In genomic region chr10:40139646-40140045, GRCm38 (mm10) we compare ENCODE assay signal across 23 mouse cellular contexts. TPM values are rescaled to one million over a fixed set of nuclear protein-coding genes. Genes with fewer than 3 reads are reported as not detected.
DNase-seq lines count a peak whose midpoint lies in the region; ATAC-seq and TF ChIP-seq lines count a peak whose summit lies in the region.
"Had no signal": no experiment of that assay in that cellular context is flagged by ENCODE, and none has a peak within 500 bp of the region (broad histone marks: within the 10 kb centered on the region; RNA-seq: fewer than 3 reads in every experiment).

No protein-coding gene starts in this region.

- H3K4me3 ChIP-seq in heart, embryonic 16.5 days (ENCODE audit: low read length) = no peak overlapping the region; the same call in 1 of the 2 replicates
- H3K4me3 ChIP-seq in bone marrow, adult 2 months (replicated peaks; ENCODE audit: control insufficient read depth, low read depth, low read length) = peak overlapping the region; percentile 42
- peak overlapping the region; percentile 91 to 99 for H3K4me3 ChIP-seq in liver, embryonic 14.5 days (ENCODE audit: insufficient read depth in 1 of 2, low read depth in 2 of 2, low read length in 2 of 2)
- no peak overlapping the region for H3K4me3 ChIP-seq in kidney, adult 2 months (ENCODE audit: insufficient read depth, low read depth, low read length)
- H3K4me3 ChIP-seq: embryonic facial prominence, embryonic 12.5 days; forebrain, embryonic 15.5 days; hindbrain, embryonic 12.5 days; kidney, embryonic 15.5 days; limb, embryonic 10.5 days; midbrain, embryonic 12.5 days; stomach, embryonic 15.5 days had no signal

- TF ChIP-seq EP300 in liver, embryonic 14.5 days (IDR thresholded peaks at IDR 0.05; ENCODE audit: low read depth) = no peak

- peak overlapping the region; percentile 81 for H3K4me2 ChIP-seq in heart, embryonic 16.5 days (ENCODE audit: low read depth, low read length)
- H3K4me2 ChIP-seq in liver, embryonic 14.5 days (ENCODE audit: low read depth) = peak overlapping the region; percentile 93
- H3K4me2 ChIP-seq: embryonic facial prominence, embryonic 12.5 days; forebrain, embryonic 15.5 days; hindbrain, embryonic 12.5 days; kidney, embryonic 15.5 days; midbrain, embryonic 12.5 days; stomach, embryonic 15.5 days had no signal

- peak; percentile 65 for DNase-seq in heart, adult 11 months
- no peak for DNase-seq in heart, adult 18-20 months
- no peak for DNase-seq in heart, postnatal 10 days
- DNase-seq in liver, embryonic 14.5 days (ENCODE audit: low read depth in 3 of 3, low spot score in 3 of 3) = no peak
- DNase-seq in adrenal gland, postnatal 10 days = no peak
- no peak for DNase-seq in kidney, adult 2 months
- DNase-seq: cerebellum, adult 9-10 months; gastrocnemius, postnatal 36 days; lung, adult 2 months; lung, postnatal 4 days; retina, postnatal 1 day; thymus, adult 18-20 months; thymus, postnatal 4 days had no signal

- no peak overlapping the region for H3K9ac ChIP-seq in heart, embryonic 16.5 days (ENCODE audit: low read length)
- peak overlapping the region; percentile 98 for H3K9ac ChIP-seq in liver, embryonic 14.5 days (replicated peaks)
- H3K9ac ChIP-seq: embryonic facial prominence, embryonic 12.5 days; forebrain, embryonic 15.5 days; hindbrain, embryonic 12.5 days; kidney, embryonic 15.5 days; midbrain, embryonic 12.5 days; stomach, embryonic 15.5 days had no signal

- no peaks in the 10 kb centered on the region for H3K36me3 ChIP-seq in heart, embryonic 16.5 days (ENCODE audit: control insufficient read depth, insufficient read depth)
- peaks cover 40% of the 10 kb centered on the region for H3K36me3 ChIP-seq in liver, embryonic 14.5 days (replicated peaks; ENCODE audit: control insufficient read depth, insufficient read depth, low read depth)
- no peaks in the 10 kb centered on the region for H3K36me3 ChIP-seq in kidney, adult 2 months (ENCODE audit: control insufficient read depth, insufficient read depth, low read length)
- H3K36me3 ChIP-seq: embryonic facial prominence, embryonic 12.5 days; forebrain, embryonic 15.5 days; hindbrain, embryonic 12.5 days; kidney, embryonic 15.5 days; limb, embryonic 10.5 days; midbrain, embryonic 12.5 days; stomach, embryonic 15.5 days had no signal

- TF ChIP-seq POLR2A in bone marrow, adult 2 months (IDR thresholded peaks at IDR 0.05; ENCODE audit: borderline replicate concordance, control insufficient read depth, low read depth, low read length) = no peak
- no peak for TF ChIP-seq POLR2A in kidney, adult 2 months (IDR thresholded peaks at IDR 0.05; ENCODE audit: low read depth, low read length)

- intact Hi-C loops in heart, postnatal 10 days (cut with DNase I) = loop anchor here (5.0 kb wide), 3 partner anchors 47 to 73 kb away; no protein-coding TSS in a partner anchor

- no peaks in the 10 kb centered on the region for H3K9me3 ChIP-seq in heart, embryonic 16.5 days (replicated peaks; ENCODE audit: control insufficient read depth, low read length)
- H3K9me3 ChIP-seq in liver, embryonic 14.5 days (ENCODE audit: control insufficient read depth, low read length) = no peaks in the 10 kb centered on the region
- H3K9me3 ChIP-seq: embryonic facial prominence, embryonic 12.5 days; forebrain, embryonic 15.5 days; G1E; hindbrain, embryonic 12.5 days; kidney, embryonic 15.5 days; limb, embryonic 10.5 days; midbrain, embryonic 12.5 days; stomach, embryonic 15.5 days had no signal

- no peak for ATAC-seq in heart, embryonic 16.5 days (replicated peaks; ENCODE audit: extremely low read depth, insufficient read depth, low FRiP score)
- no peak for ATAC-seq in liver, embryonic 14.5 days (ENCODE audit: insufficient read depth)
- ATAC-seq: forebrain, embryonic 15.5 days had no signal

- no peaks in the 10 kb centered on the region for H3K27me3 ChIP-seq in heart, embryonic 16.5 days (ENCODE audit: control insufficient read depth, insufficient read depth, low read length)
- H3K27me3 ChIP-seq in liver, embryonic 14.5 days (ENCODE audit: control insufficient read depth, insufficient read depth, low read length) = no peaks in the 10 kb centered on the region
- no peaks in the 10 kb centered on the region for H3K27me3 ChIP-seq in kidney, adult 2 months (replicated peaks; ENCODE audit: control insufficient read depth, insufficient read depth, low read length)
- H3K27me3 ChIP-seq: forebrain, embryonic 15.5 days; stomach, embryonic 15.5 days had no signal

- 78% methylated on average over 4 of the region's 4 CpGs for WGBS in heart, embryonic 16.5 days
- 67% methylated on average over 4 of the region's 4 CpGs for WGBS in bone marrow, adult 2 months
- WGBS in liver, embryonic 14.5 days (ENCODE audit: insufficient replicate concordance) = 68% methylated on average over 4 of the region's 4 CpGs
- 79% methylated on average over 4 of the region's 4 CpGs for WGBS in kidney, adult 2 months

- peaks cover 9% of the 10 kb centered on the region for H3K4me1 ChIP-seq in heart, embryonic 16.5 days (ENCODE audit: control insufficient read depth, insufficient read depth, low read length)
- peaks cover 6% of the 10 kb centered on the region for H3K4me1 ChIP-seq in bone marrow, adult 2 months (ENCODE audit: control insufficient read depth, insufficient read depth, low read length)
- H3K4me1 ChIP-seq in liver, embryonic 14.5 days (replicated peaks; ENCODE audit: control insufficient read depth in 2 of 2, insufficient read depth in 2 of 2, low read length in 1 of 2) = peaks cover 36 to 50% of the 10 kb centered on the region in 2 experiments
- peaks cover 6% of the 10 kb centered on the region; the same call in 1 of the 2 replicates for H3K4me1 ChIP-seq in kidney, adult 2 months (ENCODE audit: control insufficient read depth, insufficient read depth, low read length)

- no peak for TF ChIP-seq CTCF in bone marrow, adult 2 months (IDR thresholded peaks at IDR 0.05; ENCODE audit: control insufficient read depth, insufficient read depth, low read length)
- no peak for TF ChIP-seq CTCF in liver, embryonic 14.5 days (IDR thresholded peaks at IDR 0.05; ENCODE audit: low read depth)
- TF ChIP-seq CTCF in kidney, adult 2 months (conservative IDR thresholded peaks at IDR 0.05; ENCODE audit: insufficient read depth, insufficient read length, low read depth, low read length) = no peak

- H3K27ac ChIP-seq in heart, embryonic 16.5 days (ENCODE audit: low read length) = no peak overlapping the region
- no peak overlapping the region for H3K27ac ChIP-seq in bone marrow, adult 2 months (ENCODE audit: control insufficient read depth, insufficient read depth, low read depth, low read length, poor library complexity)
- H3K27ac ChIP-seq in liver, embryonic 14.5 days = peak overlapping the region; percentile 50
- no peak overlapping the region for H3K27ac ChIP-seq in kidney, adult 2 months (ENCODE audit: insufficient read depth, low read depth, low read length)
- H3K27ac ChIP-seq: embryonic facial prominence, embryonic 12.5 days; forebrain, embryonic 15.5 days; hindbrain, embryonic 12.5 days; kidney, embryonic 15.5 days; limb, embryonic 10.5 days; midbrain, embryonic 12.5 days; stomach, embryonic 15.5 days had no signal

RNA-seq across cellular contexts. Expression of gene Slc16a10, which starts 2.4 kb away (rescaled TPM):
- total RNA-seq in heart, adult 18-20 months (2021) = 10 to 100 TPM; 18.8 to 21.7 TPM
- polyA plus RNA-seq in heart, embryonic 16.5 days (2015; fragmentation: Nextera tagmentation; extraction: Ambion mirVana) = 20.1 and 23.3 TPM in 2 replicates
- total RNA-seq in heart, postnatal 10 days (2021) = 10 to 100 TPM; 13.4 to 16.2 TPM
- 24.6 and 48.9 TPM in 2 replicates for polyA plus RNA-seq in bone marrow, adult 2 months (2011; ENCODE audit: insufficient read depth, insufficient read length, low replicate concordance, missing spikeins)
- polyA plus RNA-seq in liver, embryonic 14.5 days (2012; rRNA removed) = 32.8 and 33.8 TPM in 2 replicates
- polyA plus RNA-seq in liver, embryonic 14.5 days (2014; fragmentation: Nextera tagmentation; extraction: Ambion mirVana) = 63.5 and 69.3 TPM in 2 replicates
- 10 to 100 TPM; 17.0 to 18.4 TPM for total RNA-seq in adrenal gland, postnatal 10 days (2021)
- polyA plus RNA-seq in kidney, adult 2 months (2012; rRNA removed) = 56.8 and 57.2 TPM in 2 replicates

Comparison
In these comparisons a context has a peak if more than half of its experiments do, and no peak if none do; other contexts are left out.
1. H3K4me3 ChIP-seq: peak in bone marrow, adult 2 months (single experiment) and liver, embryonic 14.5 days (2 of 2); none in heart, embryonic 16.5 days (single experiment) and kidney, adult 2 months (single experiment).